Mouse (Mus musculus) embryonic facial prominence, embryonic 10.5 days (tissue): Measurements from ENCODE around the gene Tekt2. TPM values are rescaled to one million over a fixed set of nuclear protein-coding genes. Genes with fewer than 3 reads are reported as not detected.

Experiments
- DNase-seq: peaks from one replicate; pipeline ENCODE4 v3.0.0-alpha.2; 2017; ENCODE audit warnings: low spot score
- H3K27ac ChIP-seq: fragments of 300-500 bp; sonication (generic); replicated peaks from 2 replicates; pipeline ENCODE4 v1.5.1; 2016; ENCODE audit warnings: mild to moderate bottlenecking
- H3K27me3 ChIP-seq: fragments of 300-500 bp; sonication (generic); replicated peaks from 2 replicates; pipeline ENCODE4 v1.6.1; 2016; ENCODE audit warnings: low read depth, mild to moderate bottlenecking; ENCODE audit not compliant: poor library complexity, severe bottlenecking
- H3K36me3 ChIP-seq: fragments of 300-500 bp; sonication (generic); replicated peaks from 2 replicates; pipeline ENCODE4 v1.6.1; 2016; ENCODE audit warnings: mild to moderate bottlenecking, moderate library complexity
- H3K4me1 ChIP-seq: fragments of 300-500 bp; sonication (generic); 2 replicates; pipeline ENCODE4 v1.6.1; 2016
- H3K4me3 ChIP-seq: fragments of 300-500 bp; sonication (generic); 2 replicates; pipeline ENCODE4 v1.5.1; 2016; ENCODE audit warnings: mild to moderate bottlenecking, moderate library complexity
- H3K9me3 ChIP-seq: fragments of 300-500 bp; sonication (generic); 2 replicates; pipeline ENCODE4 v1.6.1; 2016; ENCODE audit warnings: mild to moderate bottlenecking
- WGBS: fragments of 180-500 bp; shearing (Covaris S2); methylation state at CpG from one replicate; pipeline ENCODE4 v1.1.7; 2016; 5-methylcytosine and 5-hydroxymethylcytosine counted together
- polyA plus RNA-seq: library from polyadenylated mRNA; unstranded; fragments of >200 nt; fragmentation: Nextera tagmentation; extraction: Ambion mirVana; gene quantifications from 2 replicates; pipeline ENCODE4 v1.2.1, GENCODE M21; 2016

Tekt2 gene
- polyA plus RNA-seq, 1 experiment from 2014 or later: 1.4 TPM

DNA sequence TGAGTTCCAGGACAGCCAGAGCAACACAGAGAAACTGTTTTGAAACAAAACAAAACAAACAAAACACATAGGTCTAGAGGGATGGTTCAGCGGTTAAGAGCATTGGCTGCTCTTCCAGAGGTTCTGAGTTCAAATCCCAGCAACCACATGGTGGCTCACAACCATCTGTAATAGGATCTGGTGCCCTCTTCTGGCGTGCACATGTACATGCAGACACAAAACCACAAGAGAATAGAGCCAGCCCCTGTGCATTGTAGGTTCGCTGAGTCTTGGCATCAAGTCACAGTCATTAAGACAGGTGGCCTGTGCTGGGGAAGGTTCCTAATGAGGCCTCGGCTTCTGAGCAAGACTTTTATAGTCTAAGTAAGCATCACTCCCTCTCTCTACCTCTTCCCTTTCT, 21.6 kb downstream of the Tekt2 start:
- peaks cover 4% of the 10 kb centered on the region; the same call in 1 of the 2 replicates for H3K9me3 ChIP-seq
- WGBS: 59% methylated on average over 4 of the region's 4 CpGs
- H3K27ac ChIP-seq: no peak overlapping the region
- H3K4me1 ChIP-seq: peaks cover 43% of the 10 kb centered on the region
- H3K27me3 ChIP-seq: peaks cover 61% of the 10 kb centered on the region
- no peak overlapping the region for H3K4me3 ChIP-seq
- no peaks in the 10 kb centered on the region for H3K36me3 ChIP-seq
- no peak for DNase-seq

- Histone ChIP-seq H3K27ac (peak overlapping the region; percentile 83), H3K27me3 (peaks cover 78% of the 10 kb centered on the region), H3K9me3 (peaks cover 4% of the 10 kb centered on the region; the same call in 1 of the 2 replicates), H3K4me3 (peak overlapping the region; percentile 59), H3K36me3 (0 out of 2 replicates have a peak, but pooled peaks cover 5% of the 10 kb centered on the region), H3K4me1 (peaks cover 52% of the 10 kb centered on the region)
- DNase-seq: peak; percentile 60
- 3% methylated on average over 27 of the region's 27 CpGs for WGBS
Measured at GRCm38 (mm10) chr4:126301584-126302309, 23.7 kb downstream of the Tekt2 start.

DNA sequence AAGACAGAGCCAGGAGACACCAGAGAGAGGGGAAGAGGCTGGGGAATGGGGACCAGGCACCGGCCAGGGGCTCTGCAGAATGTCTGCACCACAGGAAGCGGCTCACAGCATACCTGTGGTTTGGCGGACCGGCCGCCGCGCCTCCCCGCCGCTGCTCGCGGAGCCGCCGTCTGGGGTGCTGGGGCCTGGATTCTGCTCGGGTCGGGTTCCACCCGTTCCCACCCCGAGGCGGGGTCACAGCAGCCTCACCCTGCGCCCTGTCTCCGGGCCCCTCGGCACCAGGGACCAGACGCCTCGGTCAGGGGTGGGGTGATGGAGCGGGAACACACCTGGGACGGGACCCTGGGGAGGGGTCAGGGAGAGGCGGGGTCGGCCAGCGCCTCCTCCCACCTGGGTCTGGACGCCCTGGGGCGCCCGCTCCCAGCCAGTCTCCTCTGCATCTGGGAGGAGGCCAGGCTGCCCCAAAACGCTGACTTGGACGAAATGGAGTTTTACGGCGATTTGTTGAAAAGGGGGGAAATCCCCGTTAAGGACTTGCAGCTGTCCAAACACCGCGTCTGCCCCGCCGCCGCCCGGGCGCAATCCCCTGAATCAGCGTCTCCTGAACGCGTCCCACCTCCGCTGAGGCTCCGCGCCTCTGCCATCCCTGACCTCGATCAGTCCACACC, 24.4 kb downstream of the Tekt2 start:
- Histone ChIP-seq H3K36me3 (0 out of 2 replicates have a peak, but pooled peaks cover 5% of the 10 kb centered on the region), H3K27me3 (peaks cover 85% of the 10 kb centered on the region), H3K4me1 (peaks cover 57% of the 10 kb centered on the region), H3K27ac (peak overlapping the region; percentile 83), H3K4me3 (peak overlapping the region; percentile 59), H3K9me3 (peaks cover 2% of the 10 kb centered on the region; the same call in 1 of the 2 replicates)
- WGBS: under 1% methylated on average over 50 of the region's 50 CpGs
- DNase-seq: peak; percentile 82

- WGBS: 1% methylated on average over 34 of the region's 34 CpGs
- H3K27me3 ChIP-seq: peaks cover 76% of the 10 kb centered on the region
- peaks cover 49% of the 10 kb centered on the region for H3K4me1 ChIP-seq
- H3K36me3 ChIP-seq: 0 out of 2 replicates have a peak, but pooled peaks cover 5% of the 10 kb centered on the region
- peak overlapping the region; percentile 54 for H3K4me3 ChIP-seq
- peak overlapping the region; percentile 81 for H3K27ac ChIP-seq
- H3K9me3 ChIP-seq: no peaks in the 10 kb centered on the region
- DNase-seq: peak; percentile 81
Measured at GRCm38 (mm10) chr4:126296617-126297101, 28.8 kb downstream of the Tekt2 start.

GRCm38 (mm10) chr4:126295937-126296336, 29.6 kb downstream of the Tekt2 start:
- no peaks in the 10 kb centered on the region for H3K9me3 ChIP-seq
- peaks cover 73% of the 10 kb centered on the region for H3K27me3 ChIP-seq
- 39% methylated on average over 4 of the region's 4 CpGs for WGBS
- H3K4me3 ChIP-seq: peak overlapping the region; percentile 54; the same call in 1 of the 2 replicates
- H3K4me1 ChIP-seq: peaks cover 48% of the 10 kb centered on the region
- 0 out of 2 replicates have a peak, but pooled peaks cover 5% of the 10 kb centered on the region for H3K36me3 ChIP-seq
- no peak overlapping the region for H3K27ac ChIP-seq
- no peak for DNase-seq

GRCm38 (mm10) chr4:126295152-126295551, 30.3 kb downstream of the Tekt2 start:
- peaks cover 73% of the 10 kb centered on the region for H3K27me3 ChIP-seq
- peaks cover 47% of the 10 kb centered on the region for H3K4me1 ChIP-seq
- 65% methylated on average over 6 of the region's 6 CpGs for WGBS
- no peak for DNase-seq
- 0 out of 2 replicates have a peak overlapping the region, but pooled peaks have one; percentile 12 for H3K27ac ChIP-seq
- H3K36me3 ChIP-seq: 0 out of 2 replicates have a peak, but pooled peaks cover 5% of the 10 kb centered on the region
- no peaks in the 10 kb centered on the region for H3K9me3 ChIP-seq
- H3K4me3 ChIP-seq: no peak overlapping the region

DNA sequence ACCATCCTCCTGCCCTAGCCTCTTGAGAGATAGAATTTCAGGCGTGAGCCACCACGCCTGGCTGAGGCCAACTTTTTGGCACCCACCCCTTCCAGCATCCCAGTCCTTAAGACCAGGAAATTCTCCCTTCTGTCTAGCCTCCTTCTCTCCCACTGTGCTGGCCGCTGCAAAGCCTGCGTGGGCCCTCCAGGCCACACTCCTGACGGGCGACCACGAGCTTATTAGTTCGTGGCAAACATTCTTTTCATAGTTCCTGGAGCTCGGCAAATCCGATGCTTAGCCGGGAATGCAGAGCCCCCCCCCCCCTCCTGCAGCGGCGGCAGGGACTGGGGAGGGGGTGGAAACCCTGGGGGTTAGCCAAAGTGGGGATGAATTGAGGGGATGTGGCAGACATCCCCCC, 34.3 kb downstream of the Tekt2 start:
- peaks cover 72% of the 10 kb centered on the region for H3K27me3 ChIP-seq
- H3K4me3 ChIP-seq: no peak overlapping the region
- 23% methylated on average over 13 of the region's 13 CpGs for WGBS
- no peaks in the 10 kb centered on the region for H3K36me3 ChIP-seq
- 0 out of 2 replicates have a peak, but pooled peaks cover under 1% of the 10 kb centered on the region for H3K9me3 ChIP-seq
- no peak for DNase-seq
- peaks cover 53% of the 10 kb centered on the region for H3K4me1 ChIP-seq
- H3K27ac ChIP-seq: peak overlapping the region; percentile 11; the same call in 1 of the 2 replicates

- Histone ChIP-seq H3K36me3 (no peaks in the 10 kb centered on the region), H3K27me3 (peaks cover 72% of the 10 kb centered on the region), H3K27ac (no peak overlapping the region), H3K4me1 (peaks cover 52% of the 10 kb centered on the region), H3K4me3 (no peak overlapping the region), H3K9me3 (0 out of 2 replicates have a peak, but pooled peaks cover 7% of the 10 kb centered on the region)
- WGBS: 77% methylated on average over 8 of the region's 8 CpGs
- DNase-seq: no peak
Measured at GRCm38 (mm10) chr4:126290314-126290713, 35.2 kb downstream of the Tekt2 start.

DNA sequence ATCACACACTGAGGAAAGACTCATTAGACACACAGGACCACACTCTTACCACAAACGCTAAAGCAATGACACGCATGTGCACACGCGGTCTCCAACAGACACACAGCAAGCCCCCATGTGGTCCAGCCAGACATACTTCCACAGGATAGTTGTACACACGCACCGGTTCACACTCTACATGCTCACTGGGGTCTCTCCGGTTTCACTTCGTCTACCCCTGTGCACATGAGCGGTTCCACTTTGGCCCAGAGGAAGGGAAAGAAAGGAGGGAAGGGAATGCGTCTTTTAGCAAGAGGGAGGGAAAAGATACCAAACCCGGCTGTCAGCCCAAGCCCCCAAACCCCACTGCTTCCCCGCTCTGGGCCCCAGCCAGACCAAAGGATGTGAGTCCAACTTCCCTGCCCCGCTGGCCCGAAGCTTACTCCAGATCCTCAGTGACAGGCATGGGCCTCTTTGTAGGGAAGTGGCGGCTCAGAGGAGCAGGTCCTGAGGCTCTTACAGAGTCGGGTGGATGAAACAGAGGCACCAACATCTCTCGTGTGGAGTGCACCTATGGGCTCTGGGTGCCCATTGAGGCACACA, 37.3 kb downstream of the Tekt2 start:
- H3K4me3 ChIP-seq: peak overlapping the region; percentile 59; the same call in 1 of the 2 replicates
- peaks cover 58% of the 10 kb centered on the region for H3K4me1 ChIP-seq
- H3K36me3 ChIP-seq: no peaks in the 10 kb centered on the region
- 0 out of 2 replicates have a peak, but pooled peaks cover 7% of the 10 kb centered on the region for H3K9me3 ChIP-seq
- H3K27ac ChIP-seq: 0 out of 2 replicates have a peak overlapping the region, but pooled peaks have one; percentile 21
- 37% methylated on average over 17 of the region's 17 CpGs for WGBS
- no peak for DNase-seq
- H3K27me3 ChIP-seq: peaks cover 81% of the 10 kb centered on the region

GRCm38 (mm10) chr4:126287302-126287995, 38.0 kb downstream of the Tekt2 start:
- 40% methylated on average over 11 of the region's 11 CpGs for WGBS
- H3K36me3 ChIP-seq: no peaks in the 10 kb centered on the region
- peak overlapping the region; percentile 59 for H3K4me3 ChIP-seq
- DNase-seq: no peak
- H3K27me3 ChIP-seq: peaks cover 86% of the 10 kb centered on the region
- 0 out of 2 replicates have a peak, but pooled peaks cover 7% of the 10 kb centered on the region for H3K9me3 ChIP-seq
- H3K4me1 ChIP-seq: peaks cover 62% of the 10 kb centered on the region
- no peak overlapping the region for H3K27ac ChIP-seq

- WGBS: 2% methylated on average over 42 of the region's 42 CpGs
- H3K4me1 ChIP-seq: peaks cover 71% of the 10 kb centered on the region
- H3K27ac ChIP-seq: peak within 1 kb of the TSS; percentile 68
- peaks cover 88% of the 10 kb centered on the region for H3K27me3 ChIP-seq
- 0 out of 2 replicates have a peak, but pooled peaks cover 7% of the 10 kb centered on the region for H3K9me3 ChIP-seq
- peak; percentile 61 for DNase-seq
- peak within 1 kb of the TSS; percentile 59 for H3K4me3 ChIP-seq
- no peaks in the 10 kb centered on the region for H3K36me3 ChIP-seq
Measured at GRCm38 (mm10) chr4:126286492-126286891, 39.0 kb downstream of the Tekt2 start, which contains the start of gene Col8a2. Gene Col8a2, plus strand, starts transcription at chr4:126286793.
